Mouse (Mus musculus) kidney, postnatal 25 days (tissue): Measurements from ENCODE around the gene Gm6377.
A peak's percentile ranks its signal among the peaks of the same experiment; 100 is the strongest.

Source experiments
- DNase-seq, 2 experiments: peaks; one replicate each; pipeline ENCODE4 v3.0.0; 2021; ENCODE audit warnings: mixed read lengths in 2 of 2

The Gm6377 gene

GRCm38 (mm10) chrX:109196468-109196867, at the start of gene Gm6377:
Gene Gm6377 (plus strand): TSS chrX:109196756.
- DNase-seq, result no peak

GRCm38 (mm10) chrX:109147108-109147507, 49.4 kb upstream of the Gm6377 start:
- no peak for DNase-seq

- DNase-seq, result no peak
Observed at GRCm38 (mm10) chrX:109151228-109151627, 45.3 kb upstream of the Gm6377 start.

GRCm38 (mm10) chrX:109160326-109160725, 36.2 kb upstream of the Gm6377 start:
- no peak for DNase-seq

- DNase-seq, result no peak
Observed at GRCm38 (mm10) chrX:109160901-109161300, 35.7 kb upstream of the Gm6377 start.

GRCm38 (mm10) chrX:109175038-109175437, 21.5 kb upstream of the Gm6377 start:
- peak in 1 of 2 experiments; percentile 9 for DNase-seq

- no peak for DNase-seq
Observed at GRCm38 (mm10) chrX:109175470-109175869, 21.1 kb upstream of the Gm6377 start.

- no peak for DNase-seq
Observed at GRCm38 (mm10) chrX:109184706-109185478, 11.7 kb upstream of the Gm6377 start.

GRCm38 (mm10) chrX:109189607-109190006, 6.9 kb upstream of the Gm6377 start:
- no peak for DNase-seq

GRCm38 (mm10) chrX:109190969-109191368, 5.6 kb upstream of the Gm6377 start:
- peak; percentile 48 to 70 for DNase-seq

GRCm38 (mm10) chrX:109191436-109191835, 5.1 kb upstream of the Gm6377 start:
- DNase-seq, result peak; percentile 10 to 39

- DNase-seq, result no peak
Observed at GRCm38 (mm10) chrX:109207843-109208242, 11.3 kb downstream of the Gm6377 start.

- DNase-seq, result no peak
Observed at GRCm38 (mm10) chrX:109228720-109229119, 32.2 kb downstream of the Gm6377 start.

GRCm38 (mm10) chrX:109235383-109236036, 39.0 kb downstream of the Gm6377 start:
- DNase-seq, result peak in 1 of 2 experiments; percentile 32

GRCm38 (mm10) chrX:109238163-109238562, 41.6 kb downstream of the Gm6377 start:
- no peak for DNase-seq
